Mouse (Mus musculus) heart, embryonic 14.5 days (tissue): ENCODE measurements around the gene Mup19. TPM values are rescaled to one million over a fixed set of nuclear protein-coding genes. Genes with fewer than 3 reads are reported as not detected.
"Not testable (repeated sequence)": the region's sequence is repeated elsewhere in the genome, so short reads cannot be mapped to it uniquely, and the experiment has no call there.

Experiments
- ATAC-seq: fragments of 200-750 bp; cut with Nextera tagmentation; 2 replicates; pipeline ENCODE4 v1.8.0; 2017; ENCODE audit warnings: low read depth, moderate TSS enrichment; ENCODE audit not compliant: insufficient number of reproducible peaks, insufficient read depth, low FRiP score
- H3K27ac ChIP-seq, 2 experiments: fragments of 200-500 bp in 1 of 2; fragments of 300-500 bp in 1 of 2; sonication (generic) in 1 of 2; replicated peaks in 1 of 2; 2 replicates each; pipeline ENCODE4 v1.5.1; 2012 to 2014; ENCODE audit warnings: low read depth in 2 of 2, low read length in 2 of 2, control low read depth in 1 of 2, mild to moderate bottlenecking in 1 of 2, mixed read lengths in 1 of 2; ENCODE audit not compliant: control insufficient read depth in 1 of 2, insufficient read depth in 1 of 2
- H3K27me3 ChIP-seq: fragments of 300-500 bp; sonication (generic); 2 replicates; pipeline ENCODE4 v1.6.1; 2014; ENCODE audit warnings: mild to moderate bottlenecking, low read length, control low read depth; ENCODE audit not compliant: control insufficient read depth, insufficient read depth
- H3K36me3 ChIP-seq: fragments of 300-500 bp; sonication (generic); 2 replicates; pipeline ENCODE4 v1.6.1; 2014; ENCODE audit warnings: mild to moderate bottlenecking, control low read depth, low read length, mixed read lengths; ENCODE audit not compliant: control insufficient read depth, insufficient read depth
- H3K4me1 ChIP-seq, 2 experiments: fragments of 200-500 bp in 1 of 2; fragments of 300-500 bp in 1 of 2; sonication (generic) in 1 of 2; 2 replicates each; pipeline ENCODE4 v1.6.1; 2012 to 2014; ENCODE audit warnings: low read length in 2 of 2, control low read depth in 1 of 2, mixed read lengths in 1 of 2; ENCODE audit not compliant: control insufficient read depth in 2 of 2, insufficient read depth in 2 of 2
- H3K4me2 ChIP-seq: fragments of 300-500 bp; sonication (generic); 2 replicates; pipeline ENCODE4 v1.6.1; 2014; ENCODE audit warnings: mild to moderate bottlenecking, low read length
- H3K4me3 ChIP-seq, 2 experiments: fragments of 200-500 bp in 1 of 2; fragments of 300-500 bp in 1 of 2; sonication (generic) in 1 of 2; 2 replicates each; pipeline ENCODE4 v1.5.1; 2012 to 2014; ENCODE audit warnings: low read length in 2 of 2, mild to moderate bottlenecking in 2 of 2, control low read depth in 1 of 2, low read depth in 1 of 2, moderate library complexity in 1 of 2; ENCODE audit not compliant: control insufficient read depth in 1 of 2, insufficient read depth in 1 of 2
- H3K9ac ChIP-seq: fragments of 300-500 bp; sonication (generic); 2 replicates; pipeline ENCODE4 v1.6.1; 2014; ENCODE audit warnings: mild to moderate bottlenecking, low read length
- H3K9me3 ChIP-seq: fragments of 300-500 bp; sonication (generic); 2 replicates; pipeline ENCODE4 v1.6.1; 2016; ENCODE audit warnings: low read length, control low read depth; ENCODE audit not compliant: control insufficient read depth
- WGBS: fragments of 180-500 bp; shearing (Covaris S2); extraction: QIAGEN DNeasy Blood & Tissue Kit; methylation state at CpG from one replicate; pipeline ENCODE4 v1.1.7; 2014; 5-methylcytosine and 5-hydroxymethylcytosine counted together
- polyA plus RNA-seq: library from polyadenylated mRNA; unstranded; fragments of >200 nt; fragmentation: Nextera tagmentation; extraction: Ambion mirVana; gene quantifications from 2 replicates; pipeline ENCODE4 v1.2.1, GENCODE M21; 2014

The Mup19 gene
- polyA plus RNA-seq, 1 experiment from 2014 or later: not detected

DNA sequence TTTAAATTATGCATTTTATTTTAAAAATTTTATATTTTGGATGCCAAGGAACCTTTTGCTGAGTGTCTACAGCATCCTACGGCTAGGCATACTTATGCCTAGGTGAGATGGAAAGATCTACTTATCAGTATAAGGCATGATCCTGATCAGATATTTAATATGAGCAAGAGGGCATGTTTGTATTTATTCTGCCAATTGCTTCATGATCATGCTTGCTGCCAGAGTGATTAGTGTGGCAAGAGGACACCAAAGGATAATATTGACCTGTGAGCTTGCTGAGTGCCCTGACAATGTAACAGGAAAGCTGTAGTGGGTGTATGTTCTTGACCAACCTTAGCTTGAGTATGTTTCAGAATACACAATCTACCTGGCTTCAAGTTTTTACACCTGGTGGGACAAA lies 7.6 kb upstream of the Mup19 start:
- ATAC-seq, H3K27me3 ChIP-seq, H3K27ac ChIP-seq, H3K4me3 ChIP-seq, H3K36me3 ChIP-seq, H3K9ac ChIP-seq, H3K4me1 ChIP-seq, H3K4me2 ChIP-seq, H3K9me3 ChIP-seq: not testable (repeated sequence)
- 92% methylated on average over 1 of the region's 1 CpGs for WGBS

DNA sequence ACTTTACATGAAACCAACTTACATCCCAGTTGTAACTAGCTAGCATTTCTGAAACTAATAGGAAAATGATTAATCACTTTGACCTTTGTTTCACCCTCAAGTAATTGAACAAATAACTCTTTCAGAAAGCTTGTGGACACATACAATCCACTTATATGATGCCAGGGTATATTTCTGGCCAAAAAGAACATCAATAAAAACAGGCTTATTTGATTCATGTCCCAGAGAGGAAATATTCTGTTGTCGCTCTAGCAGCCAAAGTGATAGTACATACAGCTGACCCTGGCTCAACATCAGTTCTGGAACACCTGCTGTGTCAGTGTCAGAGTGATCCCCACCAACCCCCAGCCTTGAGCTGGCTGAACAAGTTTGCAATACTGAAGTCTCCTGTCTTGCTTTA lies 2.2 kb upstream of the Mup19 start:
- H3K9ac ChIP-seq, H3K4me1 ChIP-seq, H3K36me3 ChIP-seq, H3K27me3 ChIP-seq, H3K4me2 ChIP-seq, ATAC-seq, H3K9me3 ChIP-seq, H3K4me3 ChIP-seq, H3K27ac ChIP-seq: not testable (repeated sequence)
- 79% methylated on average over 1 of the region's 1 CpGs for WGBS

Other genes with a start within 250 kb of the Mup19 start
- gene Mup17, start 186.4 kb downstream of the Mup19 start, polyA plus RNA-seq: not detected in 2 replicates
- gene Mup18, start 108.1 kb downstream of the Mup19 start, polyA plus RNA-seq: not detected in 2 replicates
- gene Mup5, start 53.0 kb upstream of the Mup19 start, polyA plus RNA-seq: not detected in 2 replicates